Mouse (Mus musculus) ES-E14 (cell line): ENCODE data around the gene Gm5737. TPM values are rescaled to one million over a fixed set of nuclear protein-coding genes. Genes with fewer than 3 reads are reported as not detected.

Experiments
- DNase-seq: peaks from one replicate; pipeline ENCODE4 v3.0.0-alpha.2; 2013; ENCODE audit warnings: low read depth, low spot score
- H3K27ac ChIP-seq: 2 replicates; pipeline ENCODE4 v1.5.1; 2012; ENCODE audit warnings: low read depth, mild to moderate bottlenecking, low read length, moderate library complexity, mixed read lengths; ENCODE audit not compliant: poor library complexity, insufficient read depth, severe bottlenecking
- H3K36me3 ChIP-seq: 2 replicates; pipeline ENCODE4 v1.6.1; 2012; ENCODE audit warnings: mild to moderate bottlenecking, low read length, moderate library complexity, mixed read lengths; ENCODE audit not compliant: control insufficient read depth, poor library complexity, insufficient read depth, severe bottlenecking
- H3K4me1 ChIP-seq, 2 experiments: fragments of 150-350 bp in 1 of 2; sonication (generic) in 1 of 2; 2 replicates each; pipeline ENCODE4 v1.6.1; 2012; ENCODE audit warnings: low read length in 2 of 2, mild to moderate bottlenecking in 1 of 2, mixed read lengths in 1 of 2; ENCODE audit not compliant: control insufficient read depth in 2 of 2, insufficient read depth in 2 of 2, poor library complexity in 1 of 2
- H3K4me3 ChIP-seq, 2 experiments: fragments of 150-350 bp in 1 of 2; sonication (generic) in 1 of 2; 2 replicates each; pipeline ENCODE4 v1.5.1; 2012; ENCODE audit warnings: low read length in 2 of 2, low read depth in 1 of 2, mild to moderate bottlenecking in 1 of 2, mixed read lengths in 1 of 2; ENCODE audit not compliant: insufficient read depth in 1 of 2, poor library complexity in 1 of 2, severe bottlenecking in 1 of 2
- H3K9ac ChIP-seq: 2 replicates; pipeline ENCODE4 v1.6.1; 2012; ENCODE audit warnings: low read depth, mild to moderate bottlenecking, low read length, mixed read lengths; ENCODE audit not compliant: poor library complexity, insufficient read depth, severe bottlenecking
- H3K9me3 ChIP-seq: fragments of 150-350 bp; sonication (generic); 2 replicates; pipeline ENCODE4 v1.6.1; 2012; ENCODE audit warnings: low read depth, mild to moderate bottlenecking, low read length; ENCODE audit not compliant: control insufficient read depth, insufficient read depth
- CHD2 ChIP-seq: IDR thresholded peaks from 2 replicates; pipeline ENCODE4 v1.6.1; 2014; ENCODE audit warnings: mild to moderate bottlenecking, low read depth, low read length, inconsistent platforms
- HCFC1 ChIP-seq: IDR thresholded peaks from 2 replicates; pipeline ENCODE4 v1.6.1; 2012; ENCODE audit warnings: low read length, inconsistent platforms, borderline replicate concordance; ENCODE audit not compliant: insufficient read depth
- MAFK ChIP-seq: IDR thresholded peaks from 2 replicates; pipeline ENCODE4 v1.6.1; 2014; ENCODE audit warnings: mild to moderate bottlenecking, low read depth, low read length, inconsistent platforms; ENCODE audit not compliant: insufficient read depth
- ZC3H11A ChIP-seq: IDR thresholded peaks from 2 replicates; pipeline ENCODE4 v1.6.1; 2012; ENCODE audit warnings: low read depth, mild to moderate bottlenecking, inconsistent platforms, low read length, borderline replicate concordance
- ZNF384 ChIP-seq: IDR thresholded peaks from 2 replicates; pipeline ENCODE4 v1.6.1; 2012; ENCODE audit warnings: low read depth, low read length, inconsistent platforms
- in situ Hi-C, 2 experiments: fragments of 600-800 bp; cut with MboI; formaldehyde crosslinking; loops; one replicate each; pipeline ENCODE4 v1.15.1; 2025; ENCODE audit warnings: low sequenced_read_pairs in 2 of 2, inconsistent platforms in 1 of 2; ENCODE audit not compliant: unreplicated experiment in 2 of 2
- total RNA-seq: library from RNA; depleted of rRNA; stranded (reverse); fragments of 300-350 nt; gene quantifications from 2 replicates; pipeline ENCODE4 v1.2.3, GENCODE M21; 2012

Gm5737 gene
- total RNA-seq, 1 experiment: not detected

- H3K9me3 ChIP-seq: no peaks in the 10 kb centered on the region
These were observed 62.8 kb downstream of the Gm5737 start for GRCm38 (mm10) chr7:120874764-120875539.

DNA sequence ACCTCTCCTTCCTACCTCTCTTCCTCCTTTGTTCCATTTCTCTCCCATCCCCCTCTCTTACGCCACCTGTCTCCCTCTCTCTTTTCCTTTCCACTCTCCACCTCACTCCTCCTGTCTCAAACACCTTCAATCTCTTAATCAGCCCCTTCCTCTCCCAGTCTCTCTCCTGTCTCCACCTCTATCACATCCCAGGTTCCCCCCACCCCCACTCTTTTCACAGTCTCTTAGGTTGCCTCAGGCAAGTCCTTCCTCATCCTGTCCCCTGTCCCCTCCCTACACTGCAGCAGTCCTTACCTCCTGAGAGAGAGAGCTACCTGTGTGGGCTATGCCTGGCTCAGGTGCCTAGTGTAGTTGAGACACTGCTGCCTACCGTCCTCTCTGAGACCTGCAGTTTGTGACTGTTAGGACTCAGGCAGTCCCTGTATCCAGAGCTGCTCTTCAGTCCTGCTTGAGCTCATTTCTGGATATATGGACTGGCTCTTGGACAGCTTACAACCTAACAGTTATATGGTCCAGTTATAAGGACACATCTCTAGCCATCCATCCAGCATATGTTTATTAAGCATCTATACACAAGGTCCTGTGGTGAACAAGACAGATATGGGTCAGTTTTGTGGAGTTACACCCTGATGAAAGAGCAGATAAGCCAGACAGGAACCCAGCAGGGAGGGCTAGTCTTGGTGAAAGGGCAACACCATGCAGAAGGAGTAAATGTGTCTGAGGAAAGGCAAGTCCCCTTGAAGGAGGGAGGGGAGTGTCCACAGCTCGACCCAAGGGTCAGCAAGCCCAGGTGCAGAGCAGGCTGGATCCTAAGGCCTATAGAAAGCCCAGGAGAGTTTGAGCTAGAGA is 63.6 kb downstream of the Gm5737 start:
- Histone ChIP-seq H3K4me3 (no peak overlapping the region), H3K4me1 (peaks cover 0 to 4% of the 10 kb centered on the region in 2 experiments; a peak in 1 of 4 replicates), H3K9ac (no peak overlapping the region), H3K27ac (no peak overlapping the region), H3K36me3 (no peaks in the 10 kb centered on the region; the same call in 1 of the 2 replicates), H3K9me3 (no peaks in the 10 kb centered on the region)
- in situ Hi-C loops: no loop called here
- no peak for DNase-seq
- TF ChIP-seq CHD2 (no peak), ZNF384 (no peak), MAFK (no peak), HCFC1 (no peak), ZC3H11A (no peak)

More at GRCm38 (mm10) chr7:120874764-120875539, 62.8 kb downstream of the Gm5737 start:
- Histone ChIP-seq H3K27ac (no peak overlapping the region), H3K9ac (no peak overlapping the region), H3K4me1 (peaks cover 0 to 4% of the 10 kb centered on the region in 2 experiments; a peak in 1 of 4 replicates), H3K36me3 (no peaks in the 10 kb centered on the region; the same call in 1 of the 2 replicates), H3K4me3 (no peak overlapping the region)
- DNase-seq: no peak
- no peak for TF ChIP-seq CHD2
- no peak for TF ChIP-seq ZNF384
- no peak for TF ChIP-seq MAFK
- TF ChIP-seq ZC3H11A: no peak
- no peak for TF ChIP-seq HCFC1
- in situ Hi-C loops: no loop called here

DNA sequence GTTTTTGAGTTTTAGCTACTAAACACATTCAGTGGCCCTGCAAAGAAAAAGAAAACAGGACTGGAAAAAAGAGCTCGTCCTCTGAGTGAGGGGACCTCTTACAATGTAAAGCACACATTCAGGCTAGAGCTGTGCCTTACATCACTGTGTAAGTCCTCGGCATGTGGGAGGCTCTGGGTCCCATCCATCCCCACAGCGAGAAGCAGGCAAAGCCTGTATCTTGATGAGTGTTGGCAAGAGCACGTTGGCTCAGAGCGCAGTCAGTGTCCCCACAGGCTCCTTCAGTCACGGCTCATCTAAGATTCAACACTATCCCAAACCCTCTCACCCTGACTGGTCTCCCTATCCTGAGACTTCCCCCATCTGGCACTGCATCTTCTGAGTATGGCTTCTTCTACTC is 66.1 kb downstream of the Gm5737 start:
- no peak overlapping the region for H3K27ac ChIP-seq
- no peaks in the 10 kb centered on the region; the same call in 1 of the 2 replicates for H3K36me3 ChIP-seq
- no peak for TF ChIP-seq HCFC1
- no peak for TF ChIP-seq ZNF384
- H3K9ac ChIP-seq: no peak overlapping the region
- H3K4me1 ChIP-seq: peaks cover 0 to 4% of the 10 kb centered on the region in 2 experiments; a peak in 1 of 4 replicates
- no peak for DNase-seq
- in situ Hi-C loops: no loop called here
- H3K4me3 ChIP-seq: no peak overlapping the region
- H3K9me3 ChIP-seq: no peaks in the 10 kb centered on the region

DNA sequence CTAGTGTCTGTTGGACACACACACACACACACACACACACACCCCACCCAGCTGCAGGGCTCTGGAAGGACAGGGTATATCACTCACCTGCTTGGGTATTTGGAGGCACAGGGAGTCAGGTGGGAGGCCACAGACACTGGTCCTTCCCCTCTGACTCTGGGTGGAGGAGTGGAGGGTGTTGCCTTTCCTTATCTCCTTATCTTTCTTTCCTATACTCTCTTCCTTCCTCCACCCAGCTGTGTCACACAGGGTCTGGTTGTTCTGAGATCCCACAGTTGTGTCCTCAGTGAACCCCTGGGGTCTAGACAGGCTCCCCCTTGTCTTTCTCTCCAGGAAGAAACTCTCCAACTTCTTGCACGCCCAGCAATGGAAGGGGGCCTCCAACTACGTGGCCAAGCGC is 67.8 kb downstream of the Gm5737 start:
- in situ Hi-C loops: no loop called here
- Histone ChIP-seq H3K27ac (no peak overlapping the region), H3K4me1 (peaks cover 0 to 4% of the 10 kb centered on the region in 2 experiments; a peak in 1 of 4 replicates), H3K9ac (no peak overlapping the region), H3K4me3 (no peak overlapping the region), H3K9me3 (no peaks in the 10 kb centered on the region), H3K36me3 (peaks cover 3% of the 10 kb centered on the region; the same call in 1 of the 2 replicates)
- no peak for TF ChIP-seq CHD2
- TF ChIP-seq ZC3H11A: no peak
- no peak for TF ChIP-seq MAFK
- TF ChIP-seq HCFC1: no peak
- no peak for TF ChIP-seq ZNF384
- DNase-seq: no peak
